Mouse (Mus musculus): ENCODE data around the gene 4931409K22Rik.
A peak's percentile ranks its signal among the peaks of the same experiment; 100 is the strongest.
"Not testable (repeated sequence)": the region's sequence is repeated elsewhere in the genome, so short reads cannot be mapped to it uniquely, and the experiment has no call there.

4931409K22Rik gene

DNA sequence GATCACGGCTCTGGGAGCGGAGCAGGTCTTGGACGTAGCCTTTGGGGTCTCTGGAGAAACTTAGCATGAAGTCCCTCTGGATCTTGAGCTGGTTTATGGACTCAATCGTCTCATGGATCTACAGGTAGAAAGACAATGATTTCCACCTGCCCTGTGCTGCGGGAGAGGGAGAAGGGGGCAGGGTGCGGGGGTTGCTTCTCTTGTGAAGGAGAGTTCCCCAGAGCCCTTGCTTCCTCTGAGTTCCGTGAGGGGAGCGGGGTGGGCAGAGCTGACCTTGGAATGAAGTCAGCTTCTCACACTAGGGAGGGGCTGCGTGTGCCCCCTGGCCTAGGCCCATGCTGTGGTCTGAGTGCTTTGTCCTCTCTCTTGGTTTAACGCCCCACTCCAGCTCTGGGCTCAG, 36.6 kb upstream of the 4931409K22Rik start:
- no peak for DNase-seq (ENCODE audit: low read depth, low spot score)

DNA sequence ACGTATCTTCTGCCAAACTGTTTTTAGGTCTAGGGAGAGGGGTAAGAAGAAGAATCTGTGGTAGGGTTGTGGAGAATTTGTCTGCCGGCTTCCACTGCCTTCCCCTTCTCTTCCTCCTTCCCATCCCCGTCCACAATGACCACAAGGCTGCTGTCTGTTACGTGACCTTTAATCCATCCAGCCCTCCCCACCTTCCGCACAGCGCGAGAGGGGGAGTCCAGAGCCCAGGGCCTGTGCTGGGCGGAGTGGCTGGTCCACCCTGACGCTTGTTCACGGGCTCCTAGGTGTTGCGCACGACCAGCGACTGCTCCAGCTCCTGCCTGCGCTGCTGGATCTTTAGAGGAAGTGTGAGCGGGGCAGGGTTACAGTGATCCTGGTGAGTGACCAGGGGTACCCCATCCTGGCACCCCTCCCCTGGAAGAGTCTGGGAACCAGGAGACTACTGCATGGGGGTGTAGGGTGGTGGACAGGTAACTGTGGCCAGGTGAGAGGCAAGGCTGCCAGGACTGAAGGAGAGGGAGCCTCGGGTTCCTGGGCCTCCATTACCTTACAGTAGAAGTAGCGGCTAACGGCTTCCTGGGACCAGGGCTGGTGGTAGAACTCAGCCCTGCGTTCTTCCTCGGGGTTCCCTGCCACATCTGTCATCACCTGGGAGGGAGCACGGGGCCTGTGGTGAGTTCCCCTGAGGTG, 36.0 kb upstream of the 4931409K22Rik start:
- no peak for DNase-seq (ENCODE audit: low read depth, low spot score)

GRCm38 (mm10) chr5:24591796-24592470, 35.3 kb upstream of the 4931409K22Rik start:
- no peak for DNase-seq (ENCODE audit: low read depth, low spot score)

- no peak for DNase-seq (ENCODE audit: low read depth, low spot score)
These were observed 34.7 kb upstream of the 4931409K22Rik start for GRCm38 (mm10) chr5:24591268-24591721.

GRCm38 (mm10) chr5:24589511-24590500, 33.2 kb upstream of the 4931409K22Rik start:
- no peak for DNase-seq (ENCODE audit: low read depth, low spot score)

- DNase-seq (ENCODE audit: low read depth, low spot score) = no peak
These were observed 30.6 kb upstream of the 4931409K22Rik start for GRCm38 (mm10) chr5:24587200-24587577.

- DNase-seq (ENCODE audit: low read depth, low spot score) = peak; percentile 91
These were observed 30.1 kb upstream of the 4931409K22Rik start, which contains the start of gene Chpf2 for GRCm38 (mm10) chr5:24586547-24587199. TSS of gene Chpf2 (plus strand) at chr5:24586741.

- peak; percentile 33 for DNase-seq (ENCODE audit: low read depth, low spot score)
These were observed 29.5 kb upstream of the 4931409K22Rik start for GRCm38 (mm10) chr5:24586106-24586505.

DNA sequence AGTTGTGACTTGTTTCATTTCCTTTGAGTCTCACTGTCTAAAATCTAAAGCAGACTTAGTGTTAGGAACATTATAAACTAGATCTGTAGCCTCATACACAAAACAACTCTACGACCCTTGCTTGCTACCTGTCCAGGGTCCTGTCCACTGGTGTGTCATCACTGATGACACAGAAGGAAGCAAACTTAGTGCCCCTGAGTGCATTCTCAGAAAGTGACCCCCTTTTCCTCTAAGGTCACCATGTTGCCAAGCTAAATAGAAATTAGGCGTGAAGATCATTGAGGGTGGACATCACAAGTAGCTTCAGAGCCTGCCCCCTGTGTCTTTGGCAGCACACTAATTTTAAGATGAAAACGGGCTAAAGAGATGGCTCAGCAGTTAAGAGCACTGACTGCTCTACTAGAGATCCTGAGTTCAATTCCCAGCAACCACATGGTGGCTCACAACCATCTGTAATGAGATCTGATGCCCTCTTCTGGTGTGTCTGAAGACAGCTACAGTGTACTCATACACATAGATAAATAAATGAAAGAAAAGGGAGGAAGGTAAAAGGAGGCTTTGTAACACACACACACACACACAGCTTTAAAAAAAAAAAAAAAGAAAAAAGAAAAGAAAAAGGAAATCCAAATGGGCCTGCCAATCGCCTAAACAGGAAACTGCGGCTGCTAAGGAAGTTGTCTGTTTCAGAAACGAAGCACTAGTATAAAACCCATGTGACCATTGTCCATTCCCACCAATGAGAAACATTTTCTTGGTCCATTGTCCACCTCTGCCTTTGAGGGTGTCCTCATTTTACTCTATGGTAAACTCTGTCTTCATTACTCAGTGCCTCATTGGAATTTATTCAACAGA, 21.7 kb upstream of the 4931409K22Rik start:
- no peak for DNase-seq (ENCODE audit: low read depth, low spot score)

GRCm38 (mm10) chr5:24577183-24577929, 20.7 kb upstream of the 4931409K22Rik start, which contains the start of gene Abcf2:
TSS of gene Abcf2 (minus strand) at chr5:24577467.
- peak; percentile 99 for DNase-seq (ENCODE audit: low read depth, low spot score)

GRCm38 (mm10) chr5:24576801-24577182, 20.2 kb upstream of the 4931409K22Rik start:
- DNase-seq (ENCODE audit: low read depth, low spot score) = peak; percentile 51

GRCm38 (mm10) chr5:24575948-24576347, 19.3 kb upstream of the 4931409K22Rik start:
- no peak for DNase-seq (ENCODE audit: low read depth, low spot score)

DNA sequence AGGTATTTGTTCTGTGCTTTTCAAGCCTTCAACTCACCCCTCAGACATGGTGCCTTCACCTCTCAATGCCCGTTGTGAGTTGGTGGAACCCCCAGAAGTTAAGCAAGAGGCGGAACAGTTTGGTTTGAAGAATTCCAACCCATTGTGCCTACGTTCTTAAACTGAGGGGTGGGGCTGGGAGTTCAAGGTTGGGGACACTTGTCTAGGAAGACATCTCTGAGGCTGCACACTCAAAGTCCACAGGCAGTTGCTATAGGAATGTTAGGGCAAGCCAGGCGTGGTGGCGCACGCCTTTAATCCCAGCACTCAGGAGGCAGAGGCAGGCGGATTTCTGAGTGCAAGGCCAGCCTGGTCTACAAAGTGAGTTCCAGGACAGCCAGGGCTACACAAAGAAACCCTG, 1.3 kb downstream of the 4931409K22Rik start:
- DNase-seq (ENCODE audit: low read depth, low spot score) = not testable (repeated sequence)

DNA sequence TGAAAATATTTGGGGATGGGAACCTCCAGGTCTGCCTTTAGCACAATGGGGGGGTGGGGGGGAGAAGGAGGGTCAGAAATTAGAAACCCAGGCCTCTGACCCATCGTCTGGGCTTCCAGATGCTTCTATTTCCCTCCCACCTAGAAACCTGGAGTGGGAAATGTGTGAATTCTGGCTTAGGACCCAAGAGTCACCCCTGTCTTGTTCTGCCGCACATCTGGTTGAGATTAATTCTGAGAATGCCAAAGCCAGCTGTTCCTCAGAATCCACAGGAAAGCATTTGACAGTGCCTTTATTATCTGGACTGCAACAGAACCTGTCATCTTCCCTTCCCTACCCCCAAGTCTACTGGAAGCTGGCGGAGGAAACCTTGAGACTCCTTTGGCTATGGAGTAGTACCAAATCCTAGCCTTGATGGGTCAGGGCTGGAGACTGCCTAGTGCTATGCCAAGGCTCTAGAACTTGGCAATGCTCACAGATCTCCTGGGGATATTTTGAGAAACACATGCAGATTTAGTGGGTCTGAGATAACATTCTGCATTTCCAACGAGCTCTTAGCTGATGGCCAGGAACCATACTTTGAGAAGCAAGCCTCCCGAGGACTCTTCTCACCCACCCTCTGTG, 2.9 kb downstream of the 4931409K22Rik start:
- DNase-seq (ENCODE audit: low read depth, low spot score) = no peak

DNA sequence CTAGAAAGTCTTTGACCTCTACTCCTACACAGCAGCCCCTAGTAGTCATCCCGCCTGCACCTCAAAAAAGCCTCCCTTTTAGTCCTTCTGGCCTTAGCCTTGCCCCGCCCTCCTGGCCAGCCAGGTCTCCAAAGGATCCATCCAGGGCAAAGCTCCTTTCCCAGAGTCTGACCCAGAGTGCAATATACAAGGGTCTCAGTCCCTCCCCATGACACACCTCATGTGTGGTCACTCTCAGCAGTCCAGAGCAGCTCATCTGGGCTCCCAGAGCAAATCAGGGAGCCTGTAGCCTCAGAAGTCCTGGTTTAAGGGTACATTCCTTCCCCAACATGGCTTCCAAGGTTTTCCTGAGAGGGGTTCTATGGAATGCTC, 5.3 kb downstream of the 4931409K22Rik start:
- no peak for DNase-seq (ENCODE audit: low read depth, low spot score)

DNA sequence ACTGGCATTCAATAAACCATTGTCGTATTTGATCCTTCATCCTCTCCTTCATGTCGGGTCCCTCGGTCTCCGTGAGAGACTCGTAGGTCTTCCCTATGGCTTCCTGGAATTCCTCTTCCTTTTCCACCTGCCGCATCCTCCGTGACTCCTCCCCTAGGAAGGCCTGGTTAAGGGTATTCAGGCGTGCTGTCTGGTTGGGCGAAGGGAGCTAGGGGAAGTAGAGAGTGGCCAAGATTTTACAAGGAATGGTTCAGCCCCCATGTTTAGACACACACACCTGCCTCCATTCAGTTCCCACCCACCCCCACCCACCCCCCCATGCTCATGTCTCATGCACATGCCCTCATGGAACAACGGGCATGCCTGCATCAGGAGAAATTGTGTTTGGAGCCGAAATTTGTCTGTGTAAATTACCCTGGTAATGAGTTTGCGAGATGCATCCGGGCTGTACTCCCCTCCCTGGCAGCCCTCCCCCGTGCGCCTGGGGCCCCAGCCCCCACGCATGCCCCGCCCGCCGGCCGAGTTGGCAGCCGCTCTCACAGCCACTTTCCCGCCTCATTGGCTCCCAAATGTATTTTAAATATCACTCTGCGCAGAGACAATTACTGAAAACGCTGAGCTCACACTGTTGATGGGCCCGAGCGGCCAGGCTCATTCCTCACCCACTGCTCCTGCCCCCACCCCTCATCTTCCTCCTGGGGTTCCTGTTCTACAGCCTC, 5.9 kb downstream of the 4931409K22Rik start:
- peak; percentile 44 for DNase-seq (ENCODE audit: low read depth, low spot score)

- DNase-seq (ENCODE audit: low read depth, low spot score) = peak; percentile 21
These were observed 14.0 kb downstream of the 4931409K22Rik start for GRCm38 (mm10) chr5:24542643-24543042.

DNA sequence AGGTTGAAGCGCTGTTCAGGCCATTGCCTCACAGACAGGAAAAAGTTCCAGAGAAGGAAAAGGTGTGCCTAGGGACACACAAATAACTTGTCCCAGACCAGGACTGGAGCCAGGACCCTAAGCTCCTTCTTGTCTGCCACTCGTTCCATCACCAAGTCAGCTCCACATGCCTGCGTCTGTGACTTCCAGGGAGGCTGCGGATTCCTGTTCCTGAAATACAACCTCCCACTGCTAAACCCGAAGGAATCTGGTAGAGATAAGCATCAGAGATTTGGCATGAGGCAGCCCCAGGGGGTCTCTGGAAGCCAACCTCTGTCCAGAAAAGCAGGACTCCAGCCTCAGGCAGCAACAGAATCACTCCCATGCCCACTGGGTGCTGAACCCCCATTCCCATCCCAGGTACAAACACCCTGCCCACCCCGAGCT, 15.5 kb downstream of the 4931409K22Rik start:
- no peak for DNase-seq (ENCODE audit: low read depth, low spot score)
